Mouse (Mus musculus) megakaryocyte, embryonic 14.5 days (primary cell): Measurements from ENCODE around the gene Timm13.

ENCODE experiments used
- FLI1 ChIP-seq: IDR thresholded peaks from 2 replicates; pipeline ENCODE4 v1.6.1; 2012; ENCODE audit warnings: low read length, inconsistent platforms, mixed read lengths
- GATA1 ChIP-seq: IDR thresholded peaks from 3 replicates; pipeline ENCODE4 v1.6.1; 2012; ENCODE audit warnings: mixed read lengths, low read length, inconsistent platforms, borderline replicate concordance

DNA sequence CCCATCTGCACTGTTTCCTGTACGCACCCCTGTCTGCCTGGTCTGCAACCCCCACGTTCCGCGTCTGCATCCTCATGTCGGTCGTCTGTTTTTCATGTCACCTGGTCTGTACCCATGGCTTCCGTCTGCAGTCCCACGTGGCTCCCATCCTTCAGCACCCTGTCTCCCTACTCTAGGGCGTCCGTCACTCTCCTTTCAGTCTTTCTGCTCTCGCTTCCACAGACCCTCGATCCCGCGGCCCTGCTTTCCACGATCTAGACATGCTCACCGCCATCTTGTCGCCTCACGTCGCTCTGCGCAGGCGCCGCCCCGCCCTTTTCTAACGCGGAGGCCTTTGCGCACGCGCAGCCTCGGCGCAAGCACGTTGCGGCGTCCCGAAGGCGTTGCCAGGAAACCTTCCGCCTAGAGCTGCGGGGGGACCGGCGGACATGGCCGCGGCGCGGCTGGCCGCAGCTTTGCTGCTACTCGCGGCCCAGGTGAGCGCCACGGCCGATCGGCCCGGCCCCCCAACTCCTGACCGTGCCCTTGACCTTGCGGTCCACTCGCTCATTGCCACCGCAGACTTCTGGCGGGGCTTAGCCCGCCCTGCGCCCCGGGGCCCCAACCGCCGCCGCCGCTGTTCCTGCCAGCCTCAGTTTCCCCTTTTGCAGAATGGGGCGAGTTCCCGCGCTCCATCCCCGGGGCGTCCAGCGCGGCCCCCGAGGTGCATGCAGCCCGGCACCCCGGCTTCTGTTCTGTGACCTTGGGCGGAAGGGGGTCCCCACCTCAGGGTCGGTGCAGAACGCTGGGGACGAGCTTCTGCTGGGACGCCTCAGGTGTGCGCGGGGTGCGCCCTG, 45.6 kb downstream of the Timm13 start, which contains the start of the genes Lsm7 and Sppl2b:
- TF ChIP-seq GATA1 (no peak), FLI1 (no peak)
